ENCODE assay signal across 1 mouse cellular context in the genomic region with DNA sequence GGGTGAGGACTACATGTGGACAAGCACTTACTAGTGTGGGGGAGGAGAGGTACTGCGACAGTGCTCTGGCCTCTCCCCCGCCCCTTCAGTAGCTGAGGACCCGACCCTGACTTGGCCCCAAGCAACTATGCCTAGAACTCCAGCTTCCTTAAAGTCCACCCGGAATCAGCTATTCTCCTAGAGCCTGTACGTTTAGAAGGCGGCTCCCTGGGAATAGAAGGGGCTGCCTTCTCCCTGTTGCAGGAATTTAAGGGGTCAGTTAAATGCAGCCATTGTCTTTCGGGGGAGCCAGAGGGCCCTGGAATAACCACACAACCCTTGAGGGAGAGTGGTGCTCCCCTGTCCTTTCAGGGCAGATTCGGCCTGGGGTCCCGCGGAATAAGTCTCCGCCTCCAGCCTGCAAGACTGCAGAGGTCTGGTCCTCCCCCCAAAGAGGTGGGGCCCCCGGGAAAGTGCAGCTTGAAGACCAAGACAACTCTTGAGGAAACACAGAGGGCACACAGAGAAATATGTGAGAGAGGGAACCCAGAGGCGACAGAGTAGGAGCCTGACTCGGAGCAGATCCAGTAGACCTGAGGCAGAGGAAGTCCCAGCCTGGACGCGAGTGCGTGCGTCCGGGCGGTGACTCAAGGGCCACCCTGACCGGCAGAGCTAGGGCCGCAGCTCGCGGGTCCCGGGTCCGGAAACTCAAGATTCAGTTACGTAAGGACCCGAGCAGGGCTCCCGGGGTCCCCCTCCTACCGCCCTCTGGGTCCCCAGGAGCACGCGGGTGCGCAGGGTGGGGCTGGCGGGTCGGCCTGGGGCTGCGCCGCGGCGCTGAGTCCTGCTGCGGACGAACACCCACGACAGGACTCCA.
TF ChIP-seq lines count a peak whose summit lies in the region.

Gm10300 (plus strand) TSS at position 621 of the 856 bp plus-strand sequence.

TF ChIP-seq in MEL, 35 proteins besides CTCF, POLR2A, EP300 and RAD21 (continued from another document):
- TF ChIP-seq NELFE (IDR thresholded peaks at IDR 0.05; ENCODE audit: low read depth, low read length) (peak; percentile 54; the same call in 1 of the 2 replicates), SMC3 (IDR thresholded peaks at IDR 0.05; ENCODE audit: low read depth, low read length) (0 out of 2 replicates have a peak, but pooled peaks have one; percentile 1), MYC (IDR thresholded peaks at IDR 0.05; ENCODE audit: low read depth, low read length) (peak; percentile 19; the same call in 1 of the 2 replicates), POLR2AphosphoS2 (IDR thresholded peaks at IDR 0.05; ENCODE audit: low read length) (no peak), NRF1 (IDR thresholded peaks at IDR 0.05; ENCODE audit: insufficient read depth, low read depth, low read length, poor library complexity, severe bottlenecking) (peak; percentile 36; the same call in 1 of the 2 replicates), ETS1 (IDR thresholded peaks at IDR 0.05; ENCODE audit: low read depth, low read length) (no peak), SIN3A (IDR thresholded peaks at IDR 0.05; ENCODE audit: low read length) (0 out of 2 replicates have a peak, but pooled peaks have one; percentile 37), E2F4 (IDR thresholded peaks at IDR 0.05; ENCODE audit: borderline replicate concordance, low read depth, low read length) (no peak)
